Mouse (Mus musculus) c-Kit-negative CD71-positive TER-119-positive erythroid progenitor cells, embryonic 14.5 days (primary cell): ENCODE measurements around the gene Erbb4.
"Not testable (repeated sequence)": the region's sequence is repeated elsewhere in the genome, so short reads cannot be mapped to it uniquely, and the experiment has no call there.

Experiments used
- DNase-seq: peaks from one replicate; pipeline ENCODE4 v3.0.0-alpha.2; 2013; ENCODE audit warnings: low read depth, low spot score

The Erbb4 gene

DNA sequence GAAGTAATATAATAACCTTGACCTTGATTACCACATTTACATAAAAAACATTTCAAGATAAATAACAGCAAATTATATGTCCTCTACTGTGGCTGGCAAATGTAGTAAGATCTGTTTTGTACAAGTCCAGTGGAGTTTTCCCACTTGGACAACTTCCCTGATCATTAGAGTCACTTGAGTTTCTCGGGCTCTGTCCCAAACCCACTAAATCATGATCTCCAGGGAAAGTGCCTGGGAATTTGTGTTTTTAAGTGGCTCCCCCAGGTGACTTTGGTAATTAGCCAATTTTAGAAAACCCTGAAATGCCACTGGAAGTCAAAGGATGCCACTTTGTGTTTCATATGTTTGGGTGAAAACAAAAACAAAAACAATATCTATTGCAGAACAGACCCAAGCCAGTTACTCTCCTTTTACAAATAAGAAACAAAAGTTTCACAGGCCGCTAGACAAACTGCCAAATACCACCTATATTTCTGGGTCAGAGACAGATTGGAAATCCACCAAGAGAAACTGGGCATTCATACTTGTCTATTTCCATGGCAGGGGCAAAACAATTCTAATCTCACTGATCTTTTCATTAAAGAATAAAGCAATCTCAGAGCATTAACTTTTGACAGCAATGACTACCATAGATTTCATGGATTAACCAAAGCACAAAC is 234.8 kb downstream of the Erbb4 start:
- no peak for DNase-seq

DNA sequence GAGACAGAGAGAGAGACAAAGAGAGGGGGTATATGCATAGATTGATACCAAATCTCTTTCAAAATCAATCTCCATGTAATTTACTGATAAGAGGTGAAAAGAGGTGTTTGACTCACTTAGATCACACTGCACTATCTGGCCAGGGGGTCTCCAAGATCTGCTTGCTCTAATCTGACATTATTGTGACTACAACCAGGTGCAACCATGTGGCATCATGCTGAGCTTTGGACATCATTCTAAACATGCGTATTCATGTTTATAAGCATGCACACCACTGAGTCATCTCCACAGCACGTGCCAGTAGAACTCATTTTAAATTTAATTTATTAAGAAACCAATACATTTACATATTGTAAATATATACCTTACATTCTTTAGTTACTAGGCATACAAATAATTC is 247.5 kb downstream of the Erbb4 start:
- no peak for DNase-seq

DNA sequence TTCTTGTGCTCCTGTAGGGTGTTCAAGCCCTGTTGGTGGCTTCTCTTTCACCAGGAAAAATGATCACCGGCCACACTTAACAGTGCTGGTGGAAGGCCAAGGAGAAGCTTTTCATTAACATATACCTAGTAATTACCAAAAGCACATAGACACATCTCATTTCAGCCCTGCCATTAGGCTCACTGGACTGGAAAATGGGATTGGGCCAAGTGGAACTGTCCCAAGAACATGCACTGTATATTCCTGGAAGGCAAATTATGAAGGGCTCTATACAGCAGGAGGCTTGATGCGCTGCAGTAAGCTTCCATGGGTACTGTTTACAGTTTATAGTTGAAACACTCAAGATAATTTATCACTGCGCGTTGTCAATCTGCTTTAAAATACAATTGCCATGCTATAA is 248.4 kb downstream of the Erbb4 start:
- DNase-seq: no peak

DNA sequence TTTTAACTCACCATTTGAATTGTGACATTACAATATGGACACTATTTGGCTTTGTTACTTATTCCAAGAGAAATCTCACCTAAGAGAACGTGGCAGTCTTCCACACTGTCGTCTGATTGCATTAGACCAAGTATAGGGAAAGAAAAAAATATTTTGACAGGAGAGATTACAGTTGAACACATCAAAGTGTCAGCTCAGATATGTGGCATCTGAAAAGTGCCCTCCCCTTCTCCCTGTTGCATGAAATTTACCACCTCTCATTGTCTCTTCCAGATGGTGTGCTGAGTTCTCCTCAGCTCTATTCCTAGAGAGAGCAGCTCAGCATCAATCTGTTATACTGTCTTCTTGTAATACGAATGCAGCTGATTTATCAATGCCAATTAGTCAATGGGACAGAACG is 268.5 kb downstream of the Erbb4 start:
- no peak for DNase-seq

- DNase-seq: no peak
These were observed 273.2 kb downstream of the Erbb4 start for GRCm38 (mm10) chr1:68834686-68835085.

- DNase-seq: no peak
These were observed 275.8 kb downstream of the Erbb4 start for GRCm38 (mm10) chr1:68832101-68832500.

DNA sequence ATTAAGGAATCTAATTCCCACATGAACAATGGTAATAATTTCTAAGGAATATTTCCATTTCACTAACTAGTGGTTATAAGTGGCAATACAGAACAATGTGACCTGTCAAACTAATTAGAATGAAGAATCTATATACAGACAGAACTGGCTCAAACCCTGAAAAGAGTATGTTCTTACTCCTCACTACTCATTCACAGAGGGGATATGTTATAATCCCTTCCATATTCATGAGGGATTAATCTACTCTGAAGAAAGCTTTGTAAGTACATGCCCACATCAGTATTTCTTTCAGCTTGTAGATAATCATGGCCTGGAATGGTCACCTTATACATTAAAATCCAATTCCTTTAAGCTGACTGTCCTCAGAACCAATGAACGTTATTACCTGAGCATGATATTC is 276.3 kb downstream of the Erbb4 start:
- DNase-seq: no peak

DNA sequence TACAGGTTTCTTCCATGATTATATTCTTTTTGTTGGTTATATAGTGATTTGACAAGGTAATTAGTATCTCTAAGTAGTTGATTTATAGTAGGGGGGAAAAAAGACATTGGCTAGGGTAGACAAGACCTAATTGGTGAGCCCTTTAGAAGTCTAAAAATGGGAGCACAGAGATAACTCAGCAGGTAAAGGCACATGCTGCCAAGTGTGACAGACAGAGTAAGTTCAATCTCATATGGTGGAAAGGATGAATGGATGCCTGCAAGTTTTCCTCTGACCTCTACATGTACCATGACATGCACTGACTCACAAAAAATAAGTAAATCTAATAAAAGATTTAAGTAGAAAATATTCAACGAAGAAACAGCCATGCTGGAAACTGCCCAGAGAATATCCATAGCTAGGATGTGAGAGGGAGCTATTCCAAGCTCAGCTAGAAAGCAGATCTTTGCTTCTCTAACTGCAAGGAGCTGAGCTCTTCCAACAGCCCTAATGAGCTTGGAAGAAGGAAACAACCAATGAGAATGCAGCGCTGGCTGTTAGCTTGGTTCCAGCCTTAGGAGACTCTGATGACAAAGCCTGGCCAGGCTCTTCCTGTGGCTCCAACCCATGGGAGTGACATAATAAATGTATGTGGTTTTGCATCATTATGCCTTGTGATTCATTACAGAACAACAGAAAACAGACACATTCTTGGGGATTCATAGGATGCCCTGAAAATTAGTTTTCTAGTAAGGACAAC is 277.2 kb downstream of the Erbb4 start:
- no peak for DNase-seq

DNA sequence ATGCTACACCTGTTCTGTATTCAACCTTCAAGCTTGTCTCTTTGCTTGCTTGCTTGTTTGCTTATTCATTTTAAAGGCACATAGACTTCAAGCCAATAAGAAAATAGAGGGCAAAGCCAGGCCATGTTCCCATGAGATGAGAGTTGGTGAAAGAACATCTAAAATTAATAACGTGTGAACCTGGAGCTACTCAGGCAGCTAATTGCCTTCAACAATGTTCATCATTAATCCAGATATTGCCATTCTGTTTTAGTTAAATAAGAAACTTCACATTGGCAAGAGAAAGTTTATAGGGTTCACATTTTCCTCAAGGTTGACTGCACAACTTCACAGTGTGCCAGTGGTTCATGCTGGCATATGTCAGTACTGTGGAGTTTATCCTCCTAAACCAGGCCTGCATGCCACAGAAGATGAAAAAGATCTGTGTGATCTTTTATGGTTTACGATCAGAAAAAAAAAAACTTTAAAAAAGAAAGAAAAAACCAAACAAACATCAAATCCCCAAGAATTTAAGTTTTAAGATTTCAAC is 284.7 kb downstream of the Erbb4 start:
- no peak for DNase-seq

GRCm38 (mm10) chr1:68806711-68807110 is 301.1 kb downstream of the Erbb4 start:
- DNase-seq: no peak

GRCm38 (mm10) chr1:68787409-68788015 is 320.3 kb downstream of the Erbb4 start:
- no peak for DNase-seq

- DNase-seq: no peak
These were observed 327.2 kb downstream of the Erbb4 start for GRCm38 (mm10) chr1:68780653-68781052.

GRCm38 (mm10) chr1:68780032-68780431 is 327.8 kb downstream of the Erbb4 start:
- no peak for DNase-seq

GRCm38 (mm10) chr1:68766095-68766494 is 341.8 kb downstream of the Erbb4 start:
- DNase-seq: not testable (repeated sequence)

- DNase-seq: no peak
These were observed 345.4 kb downstream of the Erbb4 start for GRCm38 (mm10) chr1:68762456-68762855.

DNA sequence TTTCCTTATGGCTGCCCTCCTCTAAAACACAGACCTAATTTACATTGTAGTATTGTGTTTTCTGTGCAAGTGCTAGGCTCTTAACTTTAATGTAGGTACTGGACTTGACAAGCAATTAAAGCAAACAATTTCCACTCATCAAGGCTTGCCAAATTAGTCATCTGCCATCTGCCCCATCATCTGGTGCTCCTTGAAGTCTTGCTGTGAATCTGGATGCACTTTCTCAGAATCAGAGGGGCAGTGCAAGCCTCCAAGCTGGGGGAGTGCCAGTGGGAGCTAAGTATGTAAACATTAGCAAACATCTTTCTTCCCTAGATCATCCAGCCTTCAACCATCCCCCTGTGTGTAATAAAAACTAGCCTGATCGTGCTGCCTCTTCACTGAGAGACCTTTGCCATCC is 358.9 kb downstream of the Erbb4 start:
- no peak for DNase-seq

GRCm38 (mm10) chr1:68681478-68681877 is 426.4 kb downstream of the Erbb4 start:
- no peak for DNase-seq

DNA sequence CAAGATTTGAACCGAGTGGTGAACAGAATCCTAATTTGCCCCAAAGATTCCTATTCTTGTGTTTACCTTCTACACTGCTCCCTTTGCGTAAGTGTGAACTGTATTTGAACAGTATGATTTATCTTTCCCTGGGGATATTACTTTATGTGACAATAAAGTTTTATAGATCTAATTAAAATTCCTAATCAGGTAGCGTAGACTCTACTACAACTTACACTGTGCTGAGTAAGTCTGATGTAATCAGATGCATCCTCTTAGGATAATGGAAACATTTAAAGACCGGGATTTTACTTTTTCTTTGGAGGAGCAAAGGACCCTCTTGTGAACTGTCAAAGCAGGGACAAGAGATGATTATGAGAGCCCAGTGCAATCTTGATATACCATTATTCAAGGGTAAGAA is 433.2 kb downstream of the Erbb4 start:
- DNase-seq: no peak

- no peak for DNase-seq
These were observed 440.8 kb downstream of the Erbb4 start for GRCm38 (mm10) chr1:68666831-68667601.

DNA sequence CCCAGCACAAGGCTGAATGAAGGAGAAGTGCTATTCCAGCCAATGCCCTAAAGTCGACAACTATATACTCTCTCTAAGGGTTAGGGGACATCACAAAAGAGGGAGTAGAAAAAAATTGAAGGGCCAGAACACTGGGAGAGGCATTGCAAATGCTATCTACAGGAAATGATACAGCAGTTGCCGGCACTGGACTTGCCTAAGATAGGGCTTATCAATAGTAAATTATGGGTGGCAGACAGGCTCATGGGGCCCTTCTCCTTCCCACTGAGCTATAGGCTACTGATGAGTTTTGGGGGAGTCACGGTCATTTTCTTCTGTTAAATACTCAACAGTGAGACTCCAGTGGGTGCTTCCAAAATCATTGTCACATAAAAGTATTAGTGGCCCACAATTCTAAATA is 517.4 kb downstream of the Erbb4 start:
- DNase-seq: no peak

DNA sequence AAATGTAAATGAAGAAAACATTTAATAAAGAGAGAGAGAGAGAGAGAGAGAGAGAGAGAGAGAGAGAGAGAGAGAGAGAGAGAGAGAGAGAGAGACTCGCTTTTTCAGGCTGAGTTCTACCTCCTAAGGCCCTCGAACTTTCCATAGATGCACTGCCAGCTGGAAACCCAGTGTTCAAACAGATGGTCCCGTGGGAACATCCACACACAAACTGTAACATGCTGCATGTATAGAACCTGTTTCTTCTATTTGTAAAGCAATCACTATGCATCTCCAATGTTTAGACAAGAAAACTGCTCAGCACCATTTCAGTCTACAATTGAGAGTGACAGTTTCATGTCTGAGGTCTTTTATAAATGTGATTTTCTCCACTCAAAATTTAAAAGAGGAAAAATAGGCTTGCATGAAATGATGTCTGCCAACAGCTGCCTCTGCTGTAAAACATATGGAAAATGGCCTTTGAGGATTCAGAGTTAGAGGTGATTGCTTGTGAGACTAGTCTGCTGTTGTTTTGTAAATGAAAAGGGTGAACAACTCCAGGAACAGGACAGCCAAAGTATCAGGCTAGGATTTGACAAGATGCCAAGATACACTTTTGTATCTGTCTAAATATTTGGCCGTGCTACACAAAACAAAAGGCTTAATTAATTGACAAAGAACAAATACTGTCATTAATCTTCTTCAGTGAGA is 533.9 kb downstream of the Erbb4 start:
- DNase-seq: no peak
